Comparison of ENCODE assay signal across 9 mouse cellular contexts in the genomic region with DNA sequence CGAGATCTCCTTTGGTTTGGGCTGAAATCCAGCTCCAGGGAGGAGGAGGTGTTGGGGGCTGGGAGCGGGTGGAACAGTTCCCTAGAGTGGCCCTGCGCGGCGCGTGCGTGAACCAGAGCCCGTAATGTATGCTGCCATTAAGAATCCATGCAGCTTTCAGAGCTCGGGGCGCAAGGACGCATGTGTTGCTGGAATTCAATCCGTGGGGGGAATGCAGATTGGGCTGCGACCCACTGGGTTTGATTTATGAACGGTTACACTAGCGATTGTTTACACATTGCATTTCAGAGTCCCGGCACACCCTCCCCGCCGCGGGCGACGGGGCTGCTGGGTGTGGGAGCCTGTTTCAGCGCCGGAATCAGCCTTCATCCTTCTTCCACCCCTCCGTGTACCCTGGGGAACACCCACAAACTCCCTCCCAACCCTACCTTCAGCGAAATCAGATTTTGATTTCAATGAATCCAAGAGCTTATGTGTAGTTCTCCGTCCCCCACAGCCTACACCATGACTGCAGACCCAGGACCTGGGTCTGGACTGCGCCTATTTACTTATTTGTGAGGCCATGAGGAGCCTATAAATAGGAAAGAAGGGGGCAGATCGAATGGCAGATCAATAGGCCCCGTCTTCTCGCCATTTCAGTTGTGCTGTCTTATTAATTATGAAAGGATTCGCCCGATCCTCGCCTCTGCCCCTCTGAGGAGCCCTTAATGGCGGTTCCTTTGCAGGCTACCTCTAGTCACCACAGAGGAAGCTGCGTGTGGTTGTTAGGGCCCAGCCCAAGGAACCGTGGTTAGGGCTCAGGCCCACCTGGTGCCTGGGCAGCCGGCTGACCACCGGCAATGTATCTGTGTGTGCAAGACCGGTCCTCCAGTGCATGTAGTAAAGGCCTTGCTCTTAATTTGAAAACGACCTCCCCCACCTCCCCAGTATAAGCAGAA. TPM values are rescaled to one million over a fixed set of nuclear protein-coding genes. Genes with fewer than 3 reads are reported as not detected.
DNase-seq lines count a peak whose midpoint lies in the region; ATAC-seq and TF ChIP-seq lines count a peak whose summit lies in the region.
"Had no signal": no experiment of that assay in that cellular context is flagged by ENCODE, and none has a peak within 500 bp of the region (broad histone marks: within the 10 kb centered on the region; RNA-seq: fewer than 3 reads in every experiment).

No protein-coding gene starts in this region.

- peaks cover 27% of the 10 kb centered on the region for H3K4me1 ChIP-seq in lung, embryonic 15.5 days
- H3K4me1 ChIP-seq in cortical plate, adult 2 months (ENCODE audit: control insufficient read depth, insufficient read depth, low read length), result peaks cover 2% of the 10 kb centered on the region; the same call in 1 of the 2 replicates
- H3K4me1 ChIP-seq in heart, postnatal 0 days (ENCODE audit: control insufficient read depth, insufficient read depth), result no peaks in the 10 kb centered on the region
- H3K4me1 ChIP-seq in midbrain, postnatal 0 days (ENCODE audit: insufficient read depth, low read length), result no peaks in the 10 kb centered on the region

- peaks cover 98% of the 10 kb centered on the region for H3K27me3 ChIP-seq in lung, embryonic 15.5 days
- peaks cover 97% of the 10 kb centered on the region for H3K27me3 ChIP-seq in heart, postnatal 0 days (ENCODE audit: control insufficient read depth, insufficient read depth, low read length)
- peaks cover 6% of the 10 kb centered on the region; the same call in 1 of the 2 replicates for H3K27me3 ChIP-seq in midbrain, postnatal 0 days (ENCODE audit: insufficient read depth, low read length)

- DNase-seq in lung, postnatal 25 days (ENCODE audit: low spot score), result no peak
- DNase-seq in heart, postnatal 0 days (ENCODE audit: low spot score), result no peak
- DNase-seq in left cerebral cortex, adult 2 months (ENCODE audit: extremely low spot score in 1 of 2, low spot score in 2 of 2), result peak; percentile 60 to 64
- peak; percentile 86 for DNase-seq in midbrain, postnatal 0 days (ENCODE audit: low spot score)
- DNase-seq in gastrocnemius, adult 8-10 months (ENCODE audit: low spot score in 2 of 2), result no peak
- DNase-seq in adrenal gland, adult 8-10 months, result no peak

- TF ChIP-seq EP300 in heart, postnatal 0 days (IDR thresholded peaks at IDR 0.05; ENCODE audit: low read depth), result no peak

- no peak for TF ChIP-seq CTCF in cortical plate, adult 2 months (IDR thresholded peaks at IDR 0.05; ENCODE audit: extremely low read depth, insufficient read depth, low read length)
- TF ChIP-seq CTCF in heart, postnatal 0 days (IDR thresholded peaks at IDR 0.05; ENCODE audit: low read depth), result no peak
- no peak for TF ChIP-seq CTCF in left cerebral cortex, adult 2 months (IDR thresholded peaks at IDR 0.05)
- no peak for TF ChIP-seq CTCF in midbrain, postnatal 0 days (IDR thresholded peaks at IDR 0.05)

- no peaks in the 10 kb centered on the region for H3K9me3 ChIP-seq in lung, embryonic 15.5 days
- no peaks in the 10 kb centered on the region for H3K9me3 ChIP-seq in heart, postnatal 0 days (replicated peaks; ENCODE audit: control insufficient read depth, low read length)
- no peaks in the 10 kb centered on the region for H3K9me3 ChIP-seq in midbrain, postnatal 0 days (ENCODE audit: low read length)

- H3K27ac ChIP-seq in lung, embryonic 15.5 days, result no peak overlapping the region
- peak overlapping the region; percentile 19; the same call in 1 of the 2 replicates for H3K27ac ChIP-seq in cortical plate, adult 2 months (ENCODE audit: insufficient read depth, low read length)
- no peak overlapping the region for H3K27ac ChIP-seq in heart, postnatal 0 days (ENCODE audit: low read depth)
- H3K27ac ChIP-seq in left cerebral cortex, adult 2 months, result peak overlapping the region; percentile 16
- H3K27ac ChIP-seq in midbrain, postnatal 0 days (ENCODE audit: low read depth, low read length), result peak overlapping the region; percentile 79

- peak overlapping the region; percentile 7; the same call in 1 of the 2 replicates for H3K4me3 ChIP-seq in lung, embryonic 15.5 days
- no peak overlapping the region for H3K4me3 ChIP-seq in cortical plate, adult 2 months (ENCODE audit: insufficient read depth, low read length)
- peak overlapping the region; percentile 25 for H3K4me3 ChIP-seq in heart, postnatal 0 days (ENCODE audit: low read depth, low read length)
- H3K4me3 ChIP-seq in left cerebral cortex, adult 2 months, result peak overlapping the region; percentile 29
- H3K4me3 ChIP-seq in midbrain, postnatal 0 days (ENCODE audit: low read depth, low read length), result peak overlapping the region; percentile 8; the same call in 1 of the 2 replicates

- H3K36me3 ChIP-seq in lung, embryonic 15.5 days, result no peaks in the 10 kb centered on the region
- no peaks in the 10 kb centered on the region for H3K36me3 ChIP-seq in heart, postnatal 0 days (replicated peaks; ENCODE audit: control insufficient read depth, insufficient read depth, low read length)
- H3K36me3 ChIP-seq in midbrain, postnatal 0 days (ENCODE audit: insufficient read depth, low read length), result no peaks in the 10 kb centered on the region

- no peak overlapping the region for H3K9ac ChIP-seq in lung, embryonic 15.5 days
- H3K9ac ChIP-seq in heart, postnatal 0 days (replicated peaks; ENCODE audit: low read depth, low read length), result no peak overlapping the region
- H3K9ac ChIP-seq in midbrain, postnatal 0 days (replicated peaks; ENCODE audit: low read length, poor library complexity, severe bottlenecking), result peak overlapping the region; percentile 3; the same call in 1 of the 2 replicates

- TF ChIP-seq POLR2A in cortical plate, adult 2 months (IDR thresholded peaks at IDR 0.05; ENCODE audit: extremely low read depth, insufficient read depth, low read length), result peak; percentile 28; the same call in 1 of the 2 replicates

- peak overlapping the region; percentile 39 for H3K4me2 ChIP-seq in lung, embryonic 15.5 days
- H3K4me2 ChIP-seq in heart, postnatal 0 days (ENCODE audit: low read depth, low read length), result peak overlapping the region; percentile 38
- H3K4me2 ChIP-seq in midbrain, postnatal 0 days (ENCODE audit: low read depth, low read length, poor library complexity, severe bottlenecking), result peak overlapping the region; percentile 37

- ATAC-seq in lung, embryonic 15.5 days (ENCODE audit: borderline replicate concordance, extremely low read depth, low FRiP score, low TSS enrichment), result no peak
- ATAC-seq in heart, postnatal 0 days (ENCODE audit: insufficient read depth, low read depth), result no peak
- peak; percentile 77 for ATAC-seq in midbrain, postnatal 0 days (ENCODE audit: low FRiP score)

- intact Hi-C loops in left cerebral cortex, adult 2 months (cut with DNase I), result loop anchor here (2.0 to 10.0 kb wide), 2 partner anchors 30 to 610 kb away; partner anchors contain the start of genes Fars2 and Lyrm4

- 1% methylated on average over 40 of the region's 40 CpGs for WGBS in lung, embryonic 15.5 days
- 4% methylated on average over 40 of the region's 40 CpGs for WGBS in heart, postnatal 0 days
- WGBS in midbrain, postnatal 0 days, result under 1% methylated on average over 40 of the region's 40 CpGs

RNA-seq across cellular contexts. Expression of gene Nrn1, which starts 10.1 kb away (rescaled TPM):
- polyA plus RNA-seq in lung, embryonic 15.5 days (2015; fragmentation: Nextera tagmentation; extraction: Ambion mirVana), result 0.27 and 0.60 TPM in 2 replicates
- polyA plus RNA-seq in cortical plate, adult 2 months (2012; rRNA removed), result 251 and 304 TPM in 2 replicates
- 6.4 and 10.6 TPM in 2 replicates for total RNA-seq in heart, postnatal 0 days (2014; rRNA removed; ENCODE audit: low replicate concordance)
- polyA plus RNA-seq in heart, postnatal 0 days (2015; fragmentation: Nextera tagmentation; extraction: Ambion mirVana), result 2.4 and 2.8 TPM in 2 replicates
- 100 to 1,000 TPM; 311 to 384 TPM for total RNA-seq in left cerebral cortex, adult 2 months (2021)
- 122 and 155 TPM in 2 replicates for total RNA-seq in midbrain, postnatal 0 days (2014; rRNA removed)
- polyA plus RNA-seq in midbrain, postnatal 0 days (2015; fragmentation: Nextera tagmentation; extraction: Ambion mirVana), result 54.0 and 67.8 TPM in 2 replicates
- total RNA-seq in gastrocnemius, adult 8-10 months (2022), result 1 to 10 TPM in 1 of 4 experiments, under 1 TPM in 3; 0.48 to 1.6 (median 0.69) TPM
- 1 to 10 TPM; 2.8 to 6.1 (median 3.7) TPM for total RNA-seq in adrenal gland, adult 8-10 months (2022)
- total RNA-seq: hematopoietic stem cell, adult 5-6 weeks had no signal

Comparison
In these comparisons a context has a peak if more than half of its experiments do, and no peak if none do; other contexts are left out.
1. H3K27ac ChIP-seq: peak in cortical plate, adult 2 months (single experiment), left cerebral cortex, adult 2 months (single experiment) and midbrain, postnatal 0 days (single experiment); none in lung, embryonic 15.5 days (single experiment) and heart, postnatal 0 days (single experiment).
2. DNase-seq: peak in left cerebral cortex, adult 2 months (2 of 2) and midbrain, postnatal 0 days (single experiment); none in lung, postnatal 25 days (single experiment), heart, postnatal 0 days (single experiment), gastrocnemius, adult 8-10 months (0 of 2) and adrenal gland, adult 8-10 months (single experiment).
3. RNA of gene Nrn1, which starts 10.1 kb away (total RNA-seq): 311 to 384 TPM in left cerebral cortex, adult 2 months and 122 to 155 TPM in midbrain, postnatal 0 days; 6.4 to 10.6 TPM in heart, postnatal 0 days, 2.8 to 6.1 TPM in adrenal gland, adult 8-10 months and 0.48 to 1.6 TPM in gastrocnemius, adult 8-10 months; every median in the first group is over 10 times any median in the second.
4. Peak in every context shown above with its lines, with median percentiles within 50 percentile points of each other: H3K4me2 ChIP-seq.